Mouse (Mus musculus): Measurements from ENCODE around the gene Gm10406.
A peak's percentile ranks its signal among the peaks of the same experiment; 100 is the strongest.
"Not testable (repeated sequence)": the region's sequence is repeated elsewhere in the genome, so short reads cannot be mapped to it uniquely, and the experiment has no call there.

The Gm10406 gene

GRCm38 (mm10) chr14:7026781-7027749 is at the start of gene Gm10406:
TSS of gene Gm10406 (minus strand) at chr14:7027449.
- DNase-seq (ENCODE audit: low read depth, low spot score): peak; percentile 2

- not testable (repeated sequence) for DNase-seq (ENCODE audit: low read depth, low spot score)
Measured at GRCm38 (mm10) chr14:7044870-7045269, 17.6 kb upstream of the Gm10406 start, which contains the start of gene Gm3685. TSS of gene Gm3685 (minus strand) at chr14:7044970.

GRCm38 (mm10) chr14:7026274-7026673 is 975 bp downstream of the Gm10406 start:
- DNase-seq (ENCODE audit: low read depth, low spot score): not testable (repeated sequence)

- not testable (repeated sequence) for DNase-seq (ENCODE audit: low read depth, low spot score)
Measured at GRCm38 (mm10) chr14:6973718-6974117, 53.5 kb downstream of the Gm10406 start, which contains the start of gene Gm6356. TSS of gene Gm6356 (minus strand) at chr14:6973818.

All from mesoderm, embryonic 11.5 days (tissue).